Mouse (Mus musculus): Measurements from ENCODE around the gene Fam161b.
"Not testable (repeated sequence)": the region's sequence is repeated elsewhere in the genome, so short reads cannot be mapped to it uniquely, and the experiment has no call there.

Gene Fam161b

GRCm38 (mm10) chr12:84382369-84382768 is 20.7 kb upstream of the Fam161b start:
- DNase-seq (ENCODE audit: low read depth, low spot score): no peak

DNA sequence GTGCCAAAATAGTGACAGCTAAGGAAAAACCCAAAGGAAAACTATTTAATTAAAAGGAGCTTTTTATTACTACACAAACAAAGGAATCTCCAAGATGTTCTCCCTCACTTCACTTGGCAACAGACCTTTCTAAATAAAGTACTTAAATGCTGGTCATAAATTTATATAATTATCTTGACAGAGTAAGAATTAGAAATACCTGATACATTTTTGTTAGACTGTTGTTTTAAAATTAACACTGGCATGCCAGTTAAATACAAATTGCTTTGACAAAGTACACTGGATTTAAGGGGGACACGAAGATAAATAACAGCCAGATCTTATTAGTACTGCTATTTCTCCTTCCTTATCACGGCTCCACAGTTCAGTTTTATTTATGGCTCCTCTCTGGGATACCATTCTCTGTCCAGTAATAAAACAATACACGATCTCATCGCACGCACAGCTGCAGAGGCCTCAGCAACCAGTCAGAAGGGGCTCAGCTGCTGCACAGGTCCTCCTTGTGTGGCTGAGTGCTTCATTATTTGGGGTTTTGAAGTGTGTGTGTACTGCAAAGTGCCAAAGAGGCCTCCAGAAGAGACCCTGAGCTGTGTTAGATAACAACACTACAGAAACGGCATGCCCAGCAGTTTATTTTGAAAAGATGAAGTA is 12.3 kb upstream of the Fam161b start:
- no peak for DNase-seq (ENCODE audit: low read depth, low spot score)

- DNase-seq (ENCODE audit: low read depth, low spot score): no peak
Observed at GRCm38 (mm10) chr12:84371647-84372046, 10.0 kb upstream of the Fam161b start.

- no peak for DNase-seq (ENCODE audit: low read depth, low spot score)
Observed at GRCm38 (mm10) chr12:84366971-84367370, 5.3 kb upstream of the Fam161b start.

DNA sequence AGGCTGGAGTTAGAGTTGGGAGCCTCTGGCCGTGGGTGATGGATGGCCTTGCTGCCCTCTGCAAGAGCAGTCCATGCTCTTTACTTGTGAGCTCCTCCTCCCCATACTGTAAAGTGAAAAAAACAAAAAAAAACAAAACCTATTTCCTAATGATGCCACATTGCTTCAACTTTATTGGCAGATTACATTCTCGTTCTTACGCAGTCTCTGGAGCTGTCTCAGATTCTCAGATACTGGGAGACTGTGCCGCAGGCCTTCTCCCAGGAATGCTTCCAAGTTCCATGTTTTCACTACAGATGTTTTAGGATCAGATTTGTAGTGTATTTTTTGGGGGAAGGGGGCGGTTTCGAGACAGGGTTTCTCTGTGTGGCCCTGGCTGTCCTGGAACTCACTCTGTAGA is 3.5 kb upstream of the Fam161b start:
- no peak for DNase-seq (ENCODE audit: low read depth, low spot score)

GRCm38 (mm10) chr12:84364291-84364690 is 2.7 kb upstream of the Fam161b start:
- DNase-seq (ENCODE audit: low read depth, low spot score): no peak

DNA sequence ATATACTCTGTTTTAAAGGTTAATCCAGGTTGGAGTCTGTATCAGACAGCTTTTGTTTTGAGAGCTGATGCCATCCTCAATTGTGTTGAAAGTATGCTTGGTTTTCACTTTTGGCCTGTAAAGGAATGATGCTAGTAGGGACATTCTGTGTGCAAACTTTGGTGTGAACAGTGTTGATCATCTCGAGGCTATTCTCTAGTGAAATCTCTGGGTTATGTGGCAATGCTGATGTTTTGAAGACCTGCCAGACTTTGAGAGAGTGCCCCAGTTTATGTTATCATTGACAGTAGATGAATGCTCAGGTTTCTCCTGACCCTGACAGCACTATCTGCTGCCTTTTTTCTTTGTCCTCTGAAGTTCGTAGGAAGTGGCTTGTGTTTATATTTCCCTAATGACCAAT is 1.2 kb upstream of the Fam161b start:
- no peak for DNase-seq (ENCODE audit: low read depth, low spot score)

DNA sequence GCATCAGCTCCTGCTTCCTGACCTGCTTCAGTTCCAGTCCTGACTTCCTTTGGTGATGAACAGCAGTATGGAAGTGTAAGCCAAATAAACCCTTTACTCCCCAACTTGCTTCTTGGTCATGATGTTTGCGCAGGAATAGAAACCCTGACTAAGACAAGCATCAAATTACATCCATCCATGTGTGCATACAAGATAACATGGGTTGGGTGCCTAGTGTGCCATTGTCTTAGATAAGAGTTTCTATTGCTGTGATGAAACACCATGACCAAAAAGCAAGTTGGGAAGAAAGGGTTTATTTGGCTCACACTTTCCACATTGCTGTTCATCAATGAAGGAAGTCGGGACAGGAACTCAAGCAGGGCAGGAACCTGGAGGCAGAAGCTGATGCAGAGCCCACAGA is 2.9 kb downstream of the Fam161b start:
- DNase-seq (ENCODE audit: low read depth, low spot score): not testable (repeated sequence)

GRCm38 (mm10) chr12:84347192-84347591 is 14.4 kb downstream of the Fam161b start:
- peak; percentile 9 for DNase-seq (ENCODE audit: low read depth, low spot score)

- DNase-seq (ENCODE audit: low read depth, low spot score): no peak
Observed at GRCm38 (mm10) chr12:84336963-84337625, 24.5 kb downstream of the Fam161b start.

DNA sequence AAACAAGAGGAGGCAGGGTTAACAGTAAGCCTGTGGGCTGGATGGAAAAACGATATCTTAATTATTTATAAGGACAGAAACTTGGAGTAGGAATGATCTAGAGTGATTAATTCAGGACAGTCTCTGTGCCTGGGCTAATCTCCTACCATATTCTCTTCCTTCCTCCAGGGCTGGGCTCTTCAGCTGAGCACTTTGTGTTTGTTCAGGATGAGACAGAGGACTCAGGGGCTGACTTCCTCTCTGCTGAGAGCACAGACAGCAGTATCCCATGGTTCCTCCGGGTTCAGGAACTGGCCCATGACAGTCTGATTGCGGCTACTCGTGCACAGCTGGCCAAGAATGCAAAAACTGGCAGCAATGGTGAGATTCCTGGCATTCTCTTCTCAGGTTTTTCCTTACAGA is 34.5 kb downstream of the Fam161b start:
- no peak for DNase-seq (ENCODE audit: low read depth, low spot score)

DNA sequence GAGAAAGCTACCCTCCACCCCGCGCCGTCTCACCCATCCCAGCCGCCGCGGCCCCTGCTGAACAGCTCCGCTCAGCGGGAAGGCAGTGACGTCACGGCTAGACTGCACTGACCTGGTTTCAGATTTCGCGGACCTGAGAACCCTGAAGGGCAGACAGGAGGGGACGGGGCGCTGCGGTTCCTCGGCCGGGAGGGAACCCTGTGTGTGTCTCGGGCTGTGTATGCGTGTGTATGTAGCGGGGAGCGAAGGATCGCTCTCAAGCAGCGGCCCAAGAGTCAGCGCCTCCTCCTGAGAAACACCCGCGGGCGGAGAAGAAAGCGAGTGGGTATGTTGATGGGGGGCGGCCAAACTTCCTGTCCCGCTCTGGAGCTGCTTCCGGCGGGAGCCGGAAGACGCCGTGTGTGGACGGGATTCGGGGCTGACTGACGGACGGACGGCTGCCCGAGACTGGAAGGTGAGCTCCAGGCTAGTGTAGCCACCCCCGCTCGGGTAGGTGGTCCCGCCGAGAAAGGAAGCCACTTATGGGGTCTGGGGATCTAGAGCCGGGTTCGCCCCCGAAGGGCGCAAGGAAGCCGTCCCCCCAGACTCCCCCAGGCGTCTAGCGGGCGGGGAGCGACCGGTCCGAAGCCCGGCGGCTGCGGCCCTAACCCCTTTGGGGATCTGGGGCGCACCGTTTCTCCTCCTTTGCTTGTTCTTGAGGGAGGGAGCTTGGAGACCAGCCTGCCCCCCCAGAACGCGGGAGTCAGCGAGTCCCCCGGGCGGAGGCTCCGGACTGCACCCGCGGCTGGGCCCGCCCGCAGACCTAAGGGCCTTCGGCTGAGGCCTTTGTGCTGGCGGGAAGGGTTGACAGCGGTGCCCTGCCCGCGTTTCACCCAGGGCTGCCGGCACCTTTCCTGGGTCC is 44.7 kb downstream of the Fam161b start, which contains the start of gene Zfp410:
Gene Zfp410 (plus strand): TSS at position 132 of the 901 bp plus-strand sequence.
- peak; percentile 88 for DNase-seq (ENCODE audit: low read depth, low spot score)

GRCm38 (mm10) chr12:84316006-84316405 is 45.6 kb downstream of the Fam161b start:
- DNase-seq (ENCODE audit: low read depth, low spot score): no peak

DNA sequence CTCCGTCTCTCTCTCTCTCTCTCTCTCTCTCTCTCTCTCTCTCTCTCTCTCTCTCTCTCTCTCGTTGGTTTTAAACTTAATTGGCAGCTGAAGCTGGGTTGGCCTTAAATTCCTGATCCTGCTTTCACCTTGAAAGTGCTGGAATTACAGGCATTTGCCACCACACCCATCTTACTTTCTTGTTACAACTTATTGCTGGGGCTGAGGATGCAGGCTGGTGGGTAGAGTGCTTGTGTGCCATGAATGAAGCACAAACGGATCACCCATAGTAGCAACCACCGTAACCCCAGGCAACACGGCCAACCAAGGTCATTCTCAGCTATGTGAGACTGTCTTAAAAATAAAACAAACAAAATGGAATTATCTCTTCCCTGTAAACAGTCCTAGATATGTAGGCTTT is 50.3 kb downstream of the Fam161b start:
- no peak for DNase-seq (ENCODE audit: low read depth, low spot score)

DNA sequence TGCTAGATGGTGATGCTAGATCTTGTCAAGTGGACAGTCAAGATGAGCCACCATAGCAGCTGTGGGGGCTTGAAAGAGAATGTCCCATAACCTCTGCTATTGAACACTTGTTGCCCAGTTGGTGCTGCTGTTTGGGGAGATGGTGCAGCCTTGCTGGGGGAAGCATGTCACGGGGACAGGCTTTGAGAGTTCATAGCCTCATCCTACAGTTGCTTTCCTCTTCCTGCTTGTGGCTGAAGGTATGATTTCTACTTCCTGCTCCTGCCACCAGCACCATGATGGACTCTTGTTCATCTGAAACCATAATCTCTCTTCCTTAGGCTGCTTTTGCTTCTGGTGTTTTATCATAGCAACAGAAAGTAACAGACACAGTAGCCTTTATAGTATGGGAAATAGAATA is 57.1 kb downstream of the Fam161b start:
- no peak for DNase-seq (ENCODE audit: low read depth, low spot score)

DNA sequence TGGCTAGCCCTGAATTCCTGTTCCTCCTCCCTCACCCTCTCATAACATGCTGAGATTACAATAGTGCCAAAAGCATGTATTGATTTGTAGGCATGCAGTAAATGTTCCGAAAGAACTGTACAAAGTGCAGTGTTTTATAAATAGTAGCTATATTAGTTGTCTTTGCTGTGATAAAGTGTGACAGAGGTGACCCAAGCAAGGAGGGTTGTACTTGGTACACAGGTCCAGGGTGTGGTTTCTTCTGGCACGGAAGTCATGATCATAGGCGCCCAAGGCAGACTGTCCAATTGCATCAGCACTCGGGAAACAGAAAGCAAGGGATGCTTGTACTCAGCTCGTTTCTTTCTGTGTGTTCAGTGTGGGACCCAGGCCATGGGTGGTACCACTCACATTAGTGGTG is 57.5 kb downstream of the Fam161b start:
- no peak for DNase-seq (ENCODE audit: low read depth, low spot score)

DNA sequence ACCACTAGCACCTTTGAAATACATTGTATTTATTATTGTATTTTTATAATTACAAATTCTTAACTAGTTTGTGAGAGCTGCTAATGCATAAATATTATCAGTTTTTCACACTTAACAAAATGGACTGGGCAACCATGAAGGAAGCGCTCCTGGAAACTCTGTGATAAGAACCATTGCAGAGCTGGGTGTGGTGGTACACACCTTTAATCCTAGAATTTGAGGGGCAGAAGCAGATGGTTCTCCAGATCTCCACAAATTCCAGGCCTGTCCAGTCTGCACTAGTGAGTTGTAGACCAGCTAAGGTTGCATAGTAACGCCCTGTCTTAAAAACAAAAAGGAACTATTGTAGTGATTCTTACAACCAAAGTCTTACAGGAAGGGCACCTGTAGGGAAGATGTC is 62.4 kb downstream of the Fam161b start:
- no peak for DNase-seq (ENCODE audit: low read depth, low spot score)

- no peak for DNase-seq (ENCODE audit: low read depth, low spot score)
Observed at GRCm38 (mm10) chr12:84297851-84298250, 63.8 kb downstream of the Fam161b start.

Data from embryo, embryonic 11.5 days (tissue).